Mouse (Mus musculus) liver, adult 2 months (tissue): Measurements from ENCODE around the gene Ptpn6. TPM values are rescaled to one million over a fixed set of nuclear protein-coding genes. Genes with fewer than 3 reads are reported as not detected.
A peak's percentile ranks its signal among the peaks of the same experiment; 100 is the strongest.

Source experiments
- DNase-seq: peaks from one replicate; pipeline ENCODE4 v3.0.0-alpha.2; 2011; ENCODE audit warnings: low read depth, low spot score; ENCODE audit errors: extremely low read depth
- H3K27ac ChIP-seq: fragments of 200-500 bp; replicated peaks from 2 replicates; pipeline ENCODE4 v1.5.1; 2012; ENCODE audit warnings: low read depth, mild to moderate bottlenecking, control low read depth, inconsistent platforms, low read length; ENCODE audit not compliant: insufficient read depth
- H3K27me3 ChIP-seq: fragments of 200-500 bp; 2 replicates; pipeline ENCODE4 v1.6.1; 2012; ENCODE audit warnings: mild to moderate bottlenecking, moderate library complexity, low read length, inconsistent platforms; ENCODE audit not compliant: control insufficient read depth, insufficient read depth
- H3K36me3 ChIP-seq: fragments of 200-500 bp; 2 replicates; pipeline ENCODE4 v1.6.1; 2012; ENCODE audit warnings: low read length, inconsistent platforms; ENCODE audit not compliant: control insufficient read depth, insufficient read depth
- H3K4me1 ChIP-seq: fragments of 200-500 bp; 2 replicates; pipeline ENCODE4 v1.6.1; 2011; ENCODE audit warnings: low read length; ENCODE audit not compliant: control insufficient read depth, insufficient read depth
- H3K4me3 ChIP-seq: fragments of 200-500 bp; 2 replicates; pipeline ENCODE4 v1.5.1; 2011; ENCODE audit warnings: low read depth, mild to moderate bottlenecking, control low read depth, low read length, moderate library complexity; ENCODE audit not compliant: insufficient read depth
- H3K79me2 ChIP-seq: fragments of 200-500 bp; 2 replicates; pipeline ENCODE4 v1.6.1; 2012; ENCODE audit warnings: inconsistent platforms, mild to moderate bottlenecking, low read length, moderate library complexity; ENCODE audit not compliant: control insufficient read depth, insufficient read depth
- H3K9ac ChIP-seq: fragments of 200-500 bp; 2 replicates; pipeline ENCODE4 v1.6.1; 2012; ENCODE audit warnings: low read depth, mild to moderate bottlenecking, control low read depth, inconsistent platforms, low read length
- CTCF ChIP-seq: fragments of 200-500 bp; IDR thresholded peaks from 2 replicates; pipeline ENCODE4 v1.5.1; 2011; ENCODE audit warnings: low read depth, low read length, control low read depth
- POLR2A ChIP-seq: fragments of 200-500 bp; IDR thresholded peaks from 2 replicates; pipeline ENCODE4 v1.6.1; 2011; ENCODE audit warnings: low read length, control low read depth; ENCODE audit not compliant: insufficient read depth; ENCODE audit errors: extremely low read depth
- WGBS: fragments of 180-500 bp; shearing (Covaris S2); methylation state at CpG from one replicate; pipeline ENCODE4 v1.1.7; 2018; 5-methylcytosine and 5-hydroxymethylcytosine counted together
- polyA plus RNA-seq: library from polyadenylated mRNA; depleted of rRNA; stranded (reverse); fragments of >200 nt; gene quantifications from 2 replicates; pipeline ENCODE4 v1.2.3, GENCODE M21; 2012; rRNA removed
- total RNA-seq: library from RNA; depleted of rRNA; stranded (reverse); fragments of >200 nt; gene quantifications from 2 replicates; pipeline ENCODE4 v1.2.3, GENCODE M21; 2014; rRNA removed

The Ptpn6 gene
- total and polyA plus RNA-seq, 2 experiments, result 17.8 to 19.7 TPM

DNA sequence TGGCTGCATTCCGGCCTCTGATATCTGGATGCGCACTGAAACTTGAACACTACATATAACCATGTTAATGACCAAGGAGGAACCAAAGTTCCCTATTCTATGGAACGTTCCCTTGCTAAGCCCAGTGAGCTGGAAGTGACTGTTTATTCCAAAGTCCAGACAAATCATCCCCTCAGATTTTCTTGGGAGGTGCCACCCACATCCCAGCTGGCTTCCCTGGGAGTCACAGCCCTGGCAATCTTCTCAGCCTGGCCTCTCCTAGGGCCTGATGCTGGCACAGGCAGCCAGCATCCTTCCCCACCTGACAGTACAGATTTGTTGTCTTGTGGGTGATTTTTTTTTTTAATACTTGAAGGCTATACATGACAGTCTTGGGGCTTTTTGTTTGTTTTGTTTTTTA lies 59.0 kb downstream of the Ptpn6 start:
- peaks cover 44% of the 10 kb centered on the region for H3K4me1 ChIP-seq

DNA sequence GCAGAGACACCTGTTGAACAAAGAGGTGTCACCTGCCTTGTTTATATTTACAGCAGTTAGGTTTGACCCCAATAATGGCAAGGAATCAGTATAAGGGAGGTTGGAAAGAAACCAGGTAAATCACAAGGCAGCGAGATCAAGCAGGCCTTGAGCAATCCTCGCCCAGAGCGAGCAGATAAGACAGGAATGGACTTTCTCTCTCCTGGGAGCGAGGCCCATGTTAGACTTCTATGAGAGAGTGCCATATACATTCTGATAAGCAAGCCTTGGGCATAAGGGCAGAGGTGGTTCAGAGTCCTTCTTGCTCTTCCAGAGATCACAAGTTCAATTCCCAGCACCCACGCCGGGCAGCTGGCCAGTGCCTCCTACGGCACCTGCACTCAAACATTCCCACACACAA lies 59.7 kb downstream of the Ptpn6 start:
- no peak for TF ChIP-seq CTCF
- no peak for TF ChIP-seq POLR2A
- Histone ChIP-seq H3K36me3 (peaks cover 6% of the 10 kb centered on the region; the same call in 1 of the 2 replicates), H3K27ac (peak overlapping the region; percentile 78), H3K79me2 (peaks cover 34% of the 10 kb centered on the region), H3K4me1 (peaks cover 49% of the 10 kb centered on the region), H3K4me3 (no peak overlapping the region), H3K27me3 (no peaks in the 10 kb centered on the region), H3K9ac (no peak overlapping the region; the same call in 1 of the 2 replicates)
- 20% methylated on average over 7 of the region's 7 CpGs for WGBS
- DNase-seq, result peak; percentile 94

More for the DNA sequence above, 59.0 kb downstream of the Ptpn6 start:
- peaks cover 38% of the 10 kb centered on the region for H3K79me2 ChIP-seq
- H3K9ac ChIP-seq, result no peak overlapping the region
- DNase-seq, result peak; percentile 6
- H3K27me3 ChIP-seq, result no peaks in the 10 kb centered on the region
- H3K4me3 ChIP-seq, result no peak overlapping the region
- no peak for TF ChIP-seq CTCF
- no peak for TF ChIP-seq POLR2A
- 77% methylated on average over 3 of the region's 3 CpGs for WGBS
- H3K27ac ChIP-seq, result peak overlapping the region; percentile 78
- peaks cover 6% of the 10 kb centered on the region; the same call in 1 of the 2 replicates for H3K36me3 ChIP-seq

DNA sequence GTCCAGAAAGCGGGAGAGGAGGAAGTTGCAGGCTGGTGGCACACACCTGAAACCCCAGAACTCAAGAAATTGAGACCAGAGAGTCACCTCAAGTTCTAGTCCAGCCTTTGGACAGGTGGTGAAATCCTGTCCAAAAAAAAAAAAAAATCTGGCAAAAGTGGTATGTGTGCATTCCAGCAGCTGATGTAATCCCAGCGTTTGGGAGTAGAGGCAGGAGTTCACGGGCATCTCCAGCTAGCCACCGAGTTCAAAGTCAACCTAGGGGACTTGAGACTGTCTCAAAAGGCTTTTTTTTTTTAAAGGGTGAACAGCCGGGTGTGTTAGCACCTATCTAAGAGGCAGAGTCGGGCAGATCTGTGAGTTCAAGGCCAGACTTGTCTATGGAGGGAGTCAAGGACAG lies 62.3 kb downstream of the Ptpn6 start:
- 14% methylated on average over 6 of the region's 6 CpGs for WGBS
- Histone ChIP-seq H3K79me2 (peaks cover 28% of the 10 kb centered on the region), H3K36me3 (peaks cover 6% of the 10 kb centered on the region; the same call in 1 of the 2 replicates), H3K27ac (peak overlapping the region; percentile 95), H3K4me1 (peaks cover 49% of the 10 kb centered on the region), H3K27me3 (no peaks in the 10 kb centered on the region), H3K4me3 (no peak overlapping the region), H3K9ac (peak overlapping the region; percentile 49; the same call in 1 of the 2 replicates)
- DNase-seq, result peak; percentile 98
- TF ChIP-seq POLR2A (no peak), CTCF (no peak)

DNA sequence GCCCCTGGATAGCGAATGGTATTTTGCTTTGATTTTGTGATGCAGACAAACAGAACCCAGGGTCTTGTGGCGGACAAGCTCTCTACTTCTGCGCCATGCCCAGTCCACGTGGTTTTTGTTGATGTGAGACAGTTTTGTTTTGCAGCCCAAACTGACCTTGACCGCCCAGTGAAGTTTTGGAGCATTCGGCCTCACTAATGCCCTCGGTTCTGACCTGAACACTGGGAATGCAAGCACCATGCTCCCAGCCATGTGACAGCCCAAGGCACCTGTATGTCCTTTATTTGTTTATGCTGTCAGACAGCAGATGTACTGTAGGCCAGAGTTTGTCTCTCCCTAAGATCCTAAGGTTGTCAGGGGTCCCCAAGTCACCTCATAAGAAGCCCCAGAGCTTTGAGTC lies 63.9 kb downstream of the Ptpn6 start:
- WGBS, result 28% methylated on average over 7 of the region's 7 CpGs
- Histone ChIP-seq H3K36me3 (peaks cover 3% of the 10 kb centered on the region; the same call in 1 of the 2 replicates), H3K4me3 (no peak overlapping the region), H3K79me2 (peaks cover 26% of the 10 kb centered on the region; the same call in 1 of the 2 replicates), H3K27ac (peak overlapping the region; percentile 92), H3K9ac (no peak overlapping the region), H3K4me1 (peaks cover 50% of the 10 kb centered on the region), H3K27me3 (no peaks in the 10 kb centered on the region)
- TF ChIP-seq CTCF (no peak), POLR2A (no peak)
- peak; percentile 99 for DNase-seq

DNA sequence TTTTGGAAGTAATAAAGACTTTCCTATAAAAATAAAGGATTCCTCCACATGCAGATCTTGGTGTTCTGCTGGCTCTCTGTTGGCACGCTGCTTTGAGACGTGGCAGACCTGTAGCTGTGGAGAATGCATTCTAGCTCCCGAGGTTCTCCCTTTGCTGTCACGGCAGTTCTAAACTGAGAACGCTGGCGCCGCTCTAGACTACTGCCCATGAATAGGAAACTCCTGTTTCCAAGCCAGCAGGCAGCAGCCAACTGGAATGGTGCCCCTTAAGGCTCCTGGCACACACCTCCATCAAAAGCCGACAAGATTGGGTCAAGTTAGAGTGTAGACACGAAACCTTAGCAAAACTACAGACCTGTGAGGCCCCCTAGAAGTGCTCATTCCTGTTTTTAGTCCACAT lies 64.9 kb downstream of the Ptpn6 start:
- Histone ChIP-seq H3K27me3 (no peaks in the 10 kb centered on the region), H3K4me1 (peaks cover 43% of the 10 kb centered on the region), H3K79me2 (peaks cover 30% of the 10 kb centered on the region; the same call in 1 of the 2 replicates), H3K27ac (peak overlapping the region; percentile 92), H3K4me3 (no peak overlapping the region), H3K9ac (no peak overlapping the region), H3K36me3 (peaks cover 3% of the 10 kb centered on the region; the same call in 1 of the 2 replicates)
- peak; percentile 87 for DNase-seq
- WGBS, result 29% methylated on average over 9 of the region's 9 CpGs
- no peak for TF ChIP-seq POLR2A
- TF ChIP-seq CTCF, result 0 out of 2 replicates have a peak, but pooled peaks have one; percentile 12

DNA sequence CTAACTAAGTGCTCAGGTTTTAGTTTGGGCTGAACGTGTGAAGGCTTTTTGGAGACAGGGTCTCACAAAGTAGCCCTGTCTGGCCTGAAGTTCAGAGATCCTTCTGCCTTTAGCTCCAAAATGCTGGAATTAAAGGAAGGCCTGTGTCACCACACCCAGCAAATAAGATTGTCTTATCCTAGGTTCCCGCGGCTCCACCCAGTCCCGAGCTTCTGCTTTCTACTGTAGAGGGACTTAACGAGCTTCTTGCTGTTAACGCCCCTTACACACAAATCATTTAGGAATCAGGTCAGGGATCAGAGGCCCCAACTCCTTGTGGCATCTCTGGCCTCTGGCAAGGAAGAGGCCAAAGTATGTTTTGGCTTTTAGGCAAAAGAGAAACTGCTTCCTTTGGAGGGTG lies 66.4 kb downstream of the Ptpn6 start:
- Histone ChIP-seq H3K27ac (peak overlapping the region; percentile 49; the same call in 1 of the 2 replicates), H3K4me1 (peaks cover 40% of the 10 kb centered on the region), H3K36me3 (peaks cover 3% of the 10 kb centered on the region; the same call in 1 of the 2 replicates), H3K27me3 (no peaks in the 10 kb centered on the region), H3K79me2 (peaks cover 38% of the 10 kb centered on the region; the same call in 1 of the 2 replicates), H3K9ac (no peak overlapping the region), H3K4me3 (no peak overlapping the region)
- no peak for TF ChIP-seq POLR2A
- TF ChIP-seq CTCF, result no peak
- 58% methylated on average over 6 of the region's 6 CpGs for WGBS
- DNase-seq, result peak; percentile 24

Other genes starting within 250 kb of the Ptpn6 start
- 53.6 and 59.5 TPM in 2 replicates for gene C1rl, start 245.6 kb downstream of the Ptpn6 start, total RNA-seq
- gene C1rl, start 245.6 kb downstream of the Ptpn6 start, polyA plus RNA-seq, result 67.3 and 73.0 TPM in 2 replicates
- 165 and 177 TPM in 2 replicates for gene C1ra, start 226.3 kb downstream of the Ptpn6 start, total RNA-seq
- 92.5 and 119 TPM in 2 replicates for gene C1ra, start 226.3 kb downstream of the Ptpn6 start, polyA plus RNA-seq
- 384 and 554 TPM in 2 replicates for gene C1s1, start 196.4 kb downstream of the Ptpn6 start, total RNA-seq
- 174 and 206 TPM in 2 replicates for gene C1s1, start 196.4 kb downstream of the Ptpn6 start, polyA plus RNA-seq
- gene C1rb, start 168.4 kb downstream of the Ptpn6 start, total RNA-seq, result under 0.01 TPM in 1 of 2 replicates, not detected in the other
- gene C1rb, start 168.4 kb downstream of the Ptpn6 start, polyA plus RNA-seq, result 0.12 TPM in 1 of 2 replicates, not detected in the other
- 0.09 TPM in 1 of 2 replicates, not detected in the other for gene C1s2, start 102.6 kb downstream of the Ptpn6 start, total RNA-seq
- not detected in 2 replicates for gene C1s2, start 102.6 kb downstream of the Ptpn6 start, polyA plus RNA-seq
- 72.4 and 99.9 TPM in 2 replicates for gene Lpcat3, start 75.7 kb downstream of the Ptpn6 start, total RNA-seq
- 172 and 188 TPM in 2 replicates for gene Lpcat3, start 75.7 kb downstream of the Ptpn6 start, polyA plus RNA-seq
- gene Emg1, start 26.5 kb downstream of the Ptpn6 start, total RNA-seq, result 97.4 and 99.6 TPM in 2 replicates
- 46.0 and 56.3 TPM in 2 replicates for gene Emg1, start 26.5 kb downstream of the Ptpn6 start, polyA plus RNA-seq
- 140 and 151 TPM in 2 replicates for gene Phb2, start 26.4 kb downstream of the Ptpn6 start, total RNA-seq
- gene Phb2, start 26.4 kb downstream of the Ptpn6 start, polyA plus RNA-seq, result 209 and 210 TPM in 2 replicates
- gene Grcc10, start 2.7 kb upstream of the Ptpn6 start, total RNA-seq, result 125 and 140 TPM in 2 replicates
- gene Grcc10, start 2.7 kb upstream of the Ptpn6 start, polyA plus RNA-seq, result 203 and 216 TPM in 2 replicates
- gene Gm45234, start 17.3 kb upstream of the Ptpn6 start, total RNA-seq, result not detected in 2 replicates
- gene Gm45234, start 17.3 kb upstream of the Ptpn6 start, polyA plus RNA-seq, result not detected in 2 replicates
- gene Atn1, start 17.8 kb upstream of the Ptpn6 start, total RNA-seq, result 1.4 and 1.5 TPM in 2 replicates
- 9.6 and 10.9 TPM in 2 replicates for gene Atn1, start 17.8 kb upstream of the Ptpn6 start, polyA plus RNA-seq
- gene Eno2, start 31.0 kb upstream of the Ptpn6 start, total RNA-seq, result 0.09 and 0.67 TPM in 2 replicates
- gene Eno2, start 31.0 kb upstream of the Ptpn6 start, polyA plus RNA-seq, result 0.19 and 0.34 TPM in 2 replicates
- gene Lrrc23, start 41.0 kb upstream of the Ptpn6 start, total RNA-seq, result not detected in 2 replicates
- gene Lrrc23, start 41.0 kb upstream of the Ptpn6 start, polyA plus RNA-seq, result not detected in 2 replicates
- 9.9 and 14.1 TPM in 2 replicates for gene Spsb2, start 69.9 kb upstream of the Ptpn6 start, total RNA-seq
- gene Spsb2, start 69.9 kb upstream of the Ptpn6 start, polyA plus RNA-seq, result 20.1 and 21.6 TPM in 2 replicates
- gene Tpi1, start 75.6 kb upstream of the Ptpn6 start, total RNA-seq, result 422 and 433 TPM in 2 replicates
- 491 and 524 TPM in 2 replicates for gene Tpi1, start 75.6 kb upstream of the Ptpn6 start, polyA plus RNA-seq
- 50.5 and 55.9 TPM in 2 replicates for gene Usp5, start 90.8 kb upstream of the Ptpn6 start, total RNA-seq
- gene Usp5, start 90.8 kb upstream of the Ptpn6 start, polyA plus RNA-seq, result 47.9 and 49.3 TPM in 2 replicates
- 1.1 and 3.2 TPM in 2 replicates for gene Cdca3, start 90.8 kb upstream of the Ptpn6 start, total RNA-seq
- gene Cdca3, start 90.8 kb upstream of the Ptpn6 start, polyA plus RNA-seq, result 2.1 and 2.6 TPM in 2 replicates
- not detected in 2 replicates for gene Gnb3, start 101.6 kb upstream of the Ptpn6 start, total RNA-seq
- gene Gnb3, start 101.6 kb upstream of the Ptpn6 start, polyA plus RNA-seq, result not detected in 2 replicates
- 2.1 and 2.5 TPM in 2 replicates for gene P3h3, start 119.0 kb upstream of the Ptpn6 start, total RNA-seq
- gene P3h3, start 119.0 kb upstream of the Ptpn6 start, polyA plus RNA-seq, result 2.5 and 3.0 TPM in 2 replicates
- gene Gpr162, start 125.3 kb upstream of the Ptpn6 start, total RNA-seq, result 0.09 and 0.27 TPM in 2 replicates
- gene Gpr162, start 125.3 kb upstream of the Ptpn6 start, polyA plus RNA-seq, result 0.42 and 0.44 TPM in 2 replicates
- 0.27 and 0.83 TPM in 2 replicates for gene Cd4, start 149.5 kb upstream of the Ptpn6 start, total RNA-seq
- 0.19 and 0.46 TPM in 2 replicates for gene Cd4, start 149.5 kb upstream of the Ptpn6 start, polyA plus RNA-seq
- gene Lag3, start 173.0 kb upstream of the Ptpn6 start, total RNA-seq, result 0.09 and 0.13 TPM in 2 replicates
- 0.39 and 0.67 TPM in 2 replicates for gene Lag3, start 173.0 kb upstream of the Ptpn6 start, polyA plus RNA-seq
- gene Ptms, start 181.4 kb upstream of the Ptpn6 start, total RNA-seq, result 80.7 and 101 TPM in 2 replicates
- 2,256 and 3,281 TPM in 2 replicates for gene Ptms, start 181.4 kb upstream of the Ptpn6 start, polyA plus RNA-seq
- 74.6 and 101 TPM in 2 replicates for gene Mlf2, start 192.7 kb upstream of the Ptpn6 start, total RNA-seq
- 265 and 285 TPM in 2 replicates for gene Mlf2, start 192.7 kb upstream of the Ptpn6 start, polyA plus RNA-seq
- 35.8 and 46.6 TPM in 2 replicates for gene Cops7a, start 226.8 kb upstream of the Ptpn6 start, total RNA-seq
- gene Cops7a, start 226.8 kb upstream of the Ptpn6 start, polyA plus RNA-seq, result 165 and 170 TPM in 2 replicates